Mouse (Mus musculus) midbrain, embryonic 10.5 days (tissue): ENCODE measurements around the gene Rhpn2. TPM values are rescaled to one million over a fixed set of nuclear protein-coding genes. Genes with fewer than 3 reads are reported as not detected.

Experiments
- DNase-seq: peaks from one replicate; pipeline ENCODE4 v3.0.0-alpha.2; 2017; ENCODE audit warnings: low spot score
- H3K27ac ChIP-seq: fragments of 300-500 bp; sonication (generic); replicated peaks from 2 replicates; pipeline ENCODE4 v1.5.1; 2016; ENCODE audit warnings: mild to moderate bottlenecking
- H3K27me3 ChIP-seq: fragments of 300-500 bp; sonication (generic); 2 replicates; pipeline ENCODE4 v1.6.1; 2016; ENCODE audit warnings: low read depth, mild to moderate bottlenecking; ENCODE audit not compliant: poor library complexity, severe bottlenecking
- H3K36me3 ChIP-seq: fragments of 300-500 bp; sonication (generic); 2 replicates; pipeline ENCODE4 v1.6.1; 2016; ENCODE audit warnings: mild to moderate bottlenecking, moderate library complexity
- H3K4me1 ChIP-seq: fragments of 300-500 bp; sonication (generic); 2 replicates; pipeline ENCODE4 v1.6.1; 2016
- H3K4me3 ChIP-seq: fragments of 300-500 bp; sonication (generic); 2 replicates; pipeline ENCODE4 v1.5.1; 2016; ENCODE audit warnings: mild to moderate bottlenecking, moderate library complexity
- H3K9me3 ChIP-seq: fragments of 300-500 bp; sonication (generic); replicated peaks from 2 replicates; pipeline ENCODE4 v1.6.1; 2016; ENCODE audit warnings: mild to moderate bottlenecking
- WGBS: fragments of 180-500 bp; shearing (Covaris S2); methylation state at CpG from one replicate; pipeline ENCODE4 v1.1.7; 2016; 5-methylcytosine and 5-hydroxymethylcytosine counted together
- polyA plus RNA-seq: library from polyadenylated mRNA; unstranded; fragments of >200 nt; fragmentation: Nextera tagmentation; extraction: Ambion mirVana; gene quantifications from 2 replicates; pipeline ENCODE4 v1.2.1, GENCODE M21; 2016

Gene Rhpn2
- polyA plus RNA-seq, 1 experiment from 2014 or later, result 3.7 TPM

- Histone ChIP-seq H3K4me3 (peak overlapping the region; percentile 34), H3K9me3 (no peaks in the 10 kb centered on the region), H3K27me3 (no peaks in the 10 kb centered on the region), H3K4me1 (peaks cover 16% of the 10 kb centered on the region), H3K27ac (peak overlapping the region; percentile 63), H3K36me3 (no peaks in the 10 kb centered on the region)
- 5% methylated on average over 11 of the region's 13 CpGs for WGBS
- peak; percentile 23 for DNase-seq
These were observed 11.1 kb upstream of the Rhpn2 start for GRCm38 (mm10) chr7:35322732-35323420.

- WGBS, result 71% methylated on average over 3 of the region's 3 CpGs
- H3K4me1 ChIP-seq, result peaks cover 28% of the 10 kb centered on the region
- no peaks in the 10 kb centered on the region for H3K9me3 ChIP-seq
- no peak overlapping the region for H3K4me3 ChIP-seq
- no peaks in the 10 kb centered on the region for H3K36me3 ChIP-seq
- no peak for DNase-seq
- no peak overlapping the region for H3K27ac ChIP-seq
- peaks cover 43% of the 10 kb centered on the region for H3K27me3 ChIP-seq
These were observed 2.4 kb upstream of the Rhpn2 start for GRCm38 (mm10) chr7:35331590-35331989.

GRCm38 (mm10) chr7:35333231-35333651 is 729 bp upstream of the Rhpn2 start:
- H3K27me3 ChIP-seq, result peaks cover 52% of the 10 kb centered on the region
- no peaks in the 10 kb centered on the region for H3K9me3 ChIP-seq
- no peak for DNase-seq
- 1% methylated on average over 19 of the region's 19 CpGs for WGBS
- H3K4me3 ChIP-seq, result peak overlapping the region; percentile 79
- H3K4me1 ChIP-seq, result peaks cover 28% of the 10 kb centered on the region
- 0 out of 2 replicates have a peak overlapping the region, but pooled peaks have one; percentile 13 for H3K27ac ChIP-seq
- no peaks in the 10 kb centered on the region for H3K36me3 ChIP-seq

- Histone ChIP-seq H3K36me3 (no peaks in the 10 kb centered on the region), H3K9me3 (no peaks in the 10 kb centered on the region), H3K27ac (peak overlapping the region; percentile 79), H3K4me1 (peaks cover 28% of the 10 kb centered on the region), H3K27me3 (peaks cover 52% of the 10 kb centered on the region), H3K4me3 (peak overlapping the region; percentile 79)
- WGBS, result 1% methylated on average over 51 of the region's 51 CpGs
- DNase-seq, result peak; percentile 28
These were observed 820 bp downstream of the Rhpn2 start for GRCm38 (mm10) chr7:35334527-35335452.

- Histone ChIP-seq H3K9me3 (no peaks in the 10 kb centered on the region), H3K36me3 (no peaks in the 10 kb centered on the region), H3K27me3 (peaks cover 23% of the 10 kb centered on the region), H3K4me3 (no peak overlapping the region), H3K27ac (0 out of 2 replicates have a peak overlapping the region, but pooled peaks have one; percentile 15), H3K4me1 (peaks cover 11% of the 10 kb centered on the region)
- no peak for DNase-seq
- 25% methylated on average over 5 of the region's 5 CpGs for WGBS
These were observed 6.2 kb downstream of the Rhpn2 start for GRCm38 (mm10) chr7:35340196-35340595.

GRCm38 (mm10) chr7:35341282-35341681 is 7.3 kb downstream of the Rhpn2 start:
- Histone ChIP-seq H3K9me3 (no peaks in the 10 kb centered on the region), H3K27me3 (peaks cover 12% of the 10 kb centered on the region), H3K4me3 (no peak overlapping the region), H3K27ac (no peak overlapping the region), H3K4me1 (peaks cover 6% of the 10 kb centered on the region), H3K36me3 (no peaks in the 10 kb centered on the region)
- DNase-seq, result no peak
- WGBS, result 86% methylated on average over 6 of the region's 6 CpGs

GRCm38 (mm10) chr7:35342498-35342897 is 8.5 kb downstream of the Rhpn2 start:
- H3K36me3 ChIP-seq, result no peaks in the 10 kb centered on the region
- peaks cover 6% of the 10 kb centered on the region for H3K4me1 ChIP-seq
- H3K27ac ChIP-seq, result no peak overlapping the region
- DNase-seq, result no peak
- 78% methylated on average over 4 of the region's 4 CpGs for WGBS
- H3K4me3 ChIP-seq, result no peak overlapping the region
- no peaks in the 10 kb centered on the region for H3K27me3 ChIP-seq
- no peaks in the 10 kb centered on the region for H3K9me3 ChIP-seq

GRCm38 (mm10) chr7:35344785-35345330 is 10.9 kb downstream of the Rhpn2 start:
- 89% methylated on average over 5 of the region's 5 CpGs for WGBS
- DNase-seq, result no peak
- Histone ChIP-seq H3K36me3 (no peaks in the 10 kb centered on the region), H3K4me3 (no peak overlapping the region), H3K27me3 (no peaks in the 10 kb centered on the region), H3K27ac (no peak overlapping the region), H3K9me3 (no peaks in the 10 kb centered on the region), H3K4me1 (peaks cover 6% of the 10 kb centered on the region)

- H3K27ac ChIP-seq, result no peak overlapping the region
- H3K4me1 ChIP-seq, result no peaks in the 10 kb centered on the region
- H3K4me3 ChIP-seq, result no peak overlapping the region
- WGBS, result 77% methylated on average over 17 of the region's 18 CpGs
- DNase-seq, result no peak
- H3K9me3 ChIP-seq, result no peaks in the 10 kb centered on the region
- H3K36me3 ChIP-seq, result no peaks in the 10 kb centered on the region
- H3K27me3 ChIP-seq, result no peaks in the 10 kb centered on the region
These were observed 14.1 kb downstream of the Rhpn2 start for GRCm38 (mm10) chr7:35347918-35348700.

- H3K36me3 ChIP-seq, result no peaks in the 10 kb centered on the region
- WGBS, result 91% methylated on average over 4 of the region's 4 CpGs
- no peak for DNase-seq
These were observed 15.1 kb downstream of the Rhpn2 start for GRCm38 (mm10) chr7:35349022-35349421.

GRCm38 (mm10) chr7:35349886-35350684 is 16.1 kb downstream of the Rhpn2 start:
- 92% methylated on average over 8 of the region's 8 CpGs for WGBS
- H3K4me3 ChIP-seq, result no peak overlapping the region
- H3K9me3 ChIP-seq, result no peaks in the 10 kb centered on the region
- no peaks in the 10 kb centered on the region for H3K27me3 ChIP-seq
- no peak overlapping the region for H3K27ac ChIP-seq
- DNase-seq, result no peak
- no peaks in the 10 kb centered on the region for H3K36me3 ChIP-seq
- H3K4me1 ChIP-seq, result no peaks in the 10 kb centered on the region

More at GRCm38 (mm10) chr7:35349022-35349421, 15.1 kb downstream of the Rhpn2 start:
- Histone ChIP-seq H3K4me1 (no peaks in the 10 kb centered on the region), H3K27me3 (no peaks in the 10 kb centered on the region), H3K9me3 (no peaks in the 10 kb centered on the region), H3K27ac (no peak overlapping the region), H3K4me3 (no peak overlapping the region)
